Mouse (Mus musculus) hindbrain, embryonic 16.5 days (tissue): ENCODE data around the gene Casz1. TPM values are rescaled to one million over a fixed set of nuclear protein-coding genes. Genes with fewer than 3 reads are reported as not detected.

Source experiments
- ATAC-seq: fragments of 200-750 bp; cut with Nextera tagmentation; 2 replicates; pipeline ENCODE4 v1.8.0; 2017; ENCODE audit warnings: moderate TSS enrichment, moderate library complexity
- H3K27ac ChIP-seq: fragments of 300-500 bp; sonication (generic); 2 replicates; pipeline ENCODE4 v1.5.1; 2014; ENCODE audit warnings: low read depth, mild to moderate bottlenecking, control low read depth, low read length, moderate library complexity
- H3K27me3 ChIP-seq: fragments of 300-500 bp; sonication (generic); replicated peaks from 2 replicates; pipeline ENCODE4 v1.6.1; 2014; ENCODE audit warnings: low read length; ENCODE audit not compliant: control insufficient read depth, insufficient read depth
- H3K36me3 ChIP-seq: fragments of 300-500 bp; sonication (generic); 2 replicates; pipeline ENCODE4 v1.6.1; 2014; ENCODE audit warnings: mild to moderate bottlenecking, low read length, moderate library complexity, mixed read lengths; ENCODE audit not compliant: control insufficient read depth, insufficient read depth
- H3K4me1 ChIP-seq: fragments of 300-500 bp; sonication (generic); 2 replicates; pipeline ENCODE4 v1.6.1; 2014; ENCODE audit warnings: low read depth, low read length; ENCODE audit not compliant: control insufficient read depth, insufficient read depth
- H3K4me2 ChIP-seq: fragments of 300-500 bp; sonication (generic); 2 replicates; pipeline ENCODE4 v1.6.1; 2014; ENCODE audit warnings: mild to moderate bottlenecking, low read length, control low read depth, moderate library complexity
- H3K4me3 ChIP-seq: fragments of 300-500 bp; sonication (generic); 2 replicates; pipeline ENCODE4 v1.5.1; 2014; ENCODE audit warnings: mild to moderate bottlenecking, low read length, control low read depth, moderate library complexity
- H3K9ac ChIP-seq: fragments of 300-500 bp; sonication (generic); 2 replicates; pipeline ENCODE4 v1.6.1; 2014; ENCODE audit warnings: low read depth, mild to moderate bottlenecking, control low read depth, low read length, moderate library complexity
- H3K9me3 ChIP-seq: fragments of 300-500 bp; sonication (generic); 2 replicates; pipeline ENCODE4 v1.6.1; 2014; ENCODE audit warnings: mild to moderate bottlenecking, low read length, moderate library complexity; ENCODE audit not compliant: control insufficient read depth
- WGBS: fragments of 180-500 bp; shearing (Covaris S2); extraction: QIAGEN DNeasy Blood & Tissue Kit; methylation state at CpG from one replicate; pipeline ENCODE4 v1.1.7; 2014; 5-methylcytosine and 5-hydroxymethylcytosine counted together
- polyA plus RNA-seq: library from polyadenylated mRNA; unstranded; fragments of >200 nt; fragmentation: Nextera tagmentation; extraction: Ambion mirVana; gene quantifications from 2 replicates; pipeline ENCODE4 v1.2.1, GENCODE M21; 2015

Gene Casz1
- polyA plus RNA-seq, 1 experiment from 2014 or later, result 4.4 TPM

DNA sequence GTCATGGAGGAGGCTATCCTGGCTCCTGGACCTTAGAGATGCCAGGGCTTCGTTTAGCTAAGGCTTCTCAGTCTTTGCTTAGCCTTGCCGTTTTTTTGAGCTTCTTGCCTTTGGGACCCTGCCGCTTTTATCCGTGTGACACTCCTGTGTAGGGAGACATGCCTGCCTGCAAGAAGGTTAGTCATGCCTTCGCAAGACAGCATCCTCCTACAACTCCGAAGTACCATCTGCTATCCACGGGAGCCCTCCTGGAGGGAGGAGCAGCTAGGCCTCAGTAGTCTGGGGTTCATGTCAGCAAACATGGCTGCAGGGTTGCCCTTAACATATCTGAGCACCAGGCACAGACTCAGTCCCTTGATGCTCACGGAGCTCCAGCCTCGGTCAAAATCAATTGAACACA lies 43.4 kb downstream of the Casz1 start:
- no peak overlapping the region for H3K4me2 ChIP-seq
- no peak overlapping the region for H3K4me3 ChIP-seq
- no peak overlapping the region for H3K9ac ChIP-seq
- 79% methylated on average over 9 of the region's 9 CpGs for WGBS
- H3K9me3 ChIP-seq, result no peaks in the 10 kb centered on the region
- no peak for ATAC-seq
- peaks cover 6% of the 10 kb centered on the region; the same call in 1 of the 2 replicates for H3K27me3 ChIP-seq
- peaks cover 11% of the 10 kb centered on the region for H3K4me1 ChIP-seq
- H3K27ac ChIP-seq, result no peak overlapping the region
- no peaks in the 10 kb centered on the region for H3K36me3 ChIP-seq

DNA sequence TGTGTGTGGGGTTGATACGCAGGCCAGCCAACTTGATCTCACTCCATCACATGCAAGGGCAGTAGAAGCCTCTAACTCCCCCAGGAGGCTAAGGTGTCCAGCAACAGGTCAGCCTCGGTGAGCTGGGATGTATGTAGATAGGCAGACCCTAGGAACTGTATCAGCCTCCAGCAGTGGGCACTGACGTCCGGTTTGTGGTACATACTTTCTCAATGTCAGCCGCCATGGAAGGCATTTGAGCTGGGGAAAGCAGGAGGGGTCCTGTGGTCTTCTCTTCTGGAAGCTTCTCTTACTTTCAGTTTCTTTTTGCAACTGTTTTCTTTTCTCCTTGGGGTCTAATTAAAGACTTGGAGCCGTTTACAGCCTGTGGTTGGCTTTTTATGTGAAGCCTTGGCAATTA lies 45.2 kb downstream of the Casz1 start:
- Histone ChIP-seq H3K4me2 (no peak overlapping the region), H3K4me3 (no peak overlapping the region), H3K27me3 (peaks cover 13% of the 10 kb centered on the region), H3K9me3 (no peaks in the 10 kb centered on the region), H3K27ac (no peak overlapping the region), H3K36me3 (no peaks in the 10 kb centered on the region), H3K9ac (no peak overlapping the region), H3K4me1 (peaks cover 11% of the 10 kb centered on the region)
- ATAC-seq, result no peak
- 81% methylated on average over 6 of the region's 6 CpGs for WGBS

GRCm38 (mm10) chr4:148853057-148853456 lies 48.8 kb downstream of the Casz1 start:
- Histone ChIP-seq H3K27ac (no peak overlapping the region), H3K9ac (no peak overlapping the region), H3K4me3 (no peak overlapping the region), H3K27me3 (peaks cover 20% of the 10 kb centered on the region), H3K36me3 (no peaks in the 10 kb centered on the region), H3K4me2 (no peak overlapping the region), H3K9me3 (no peaks in the 10 kb centered on the region), H3K4me1 (peaks cover 6% of the 10 kb centered on the region)
- ATAC-seq, result no peak
- WGBS, result 79% methylated on average over 4 of the region's 4 CpGs

DNA sequence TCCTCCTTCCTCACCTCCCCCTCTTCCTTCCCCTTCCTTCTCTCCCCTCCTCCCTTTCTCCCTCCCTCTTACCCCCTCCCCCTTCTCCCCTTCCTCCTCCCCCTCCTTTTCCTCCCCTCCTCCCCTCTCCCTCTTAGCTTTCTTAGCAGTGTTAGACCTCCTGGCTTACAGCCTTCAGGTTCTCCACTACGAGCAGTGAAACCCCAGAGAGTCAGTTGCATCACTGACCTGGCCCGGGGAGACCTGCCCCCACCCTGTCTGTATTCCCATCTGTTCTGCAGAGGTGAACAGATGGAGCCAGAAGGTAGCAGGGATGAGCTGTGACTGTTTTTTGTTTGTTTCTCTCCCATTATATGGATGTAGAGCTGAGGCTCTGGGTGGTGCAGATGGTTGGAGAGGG lies 49.9 kb downstream of the Casz1 start:
- ATAC-seq, result no peak
- Histone ChIP-seq H3K36me3 (no peaks in the 10 kb centered on the region), H3K27ac (no peak overlapping the region), H3K9ac (no peak overlapping the region), H3K9me3 (no peaks in the 10 kb centered on the region), H3K27me3 (peaks cover 23% of the 10 kb centered on the region), H3K4me1 (peaks cover 6% of the 10 kb centered on the region), H3K4me2 (no peak overlapping the region), H3K4me3 (no peak overlapping the region)
- WGBS, result 17% methylated on average over 2 of the region's 2 CpGs

DNA sequence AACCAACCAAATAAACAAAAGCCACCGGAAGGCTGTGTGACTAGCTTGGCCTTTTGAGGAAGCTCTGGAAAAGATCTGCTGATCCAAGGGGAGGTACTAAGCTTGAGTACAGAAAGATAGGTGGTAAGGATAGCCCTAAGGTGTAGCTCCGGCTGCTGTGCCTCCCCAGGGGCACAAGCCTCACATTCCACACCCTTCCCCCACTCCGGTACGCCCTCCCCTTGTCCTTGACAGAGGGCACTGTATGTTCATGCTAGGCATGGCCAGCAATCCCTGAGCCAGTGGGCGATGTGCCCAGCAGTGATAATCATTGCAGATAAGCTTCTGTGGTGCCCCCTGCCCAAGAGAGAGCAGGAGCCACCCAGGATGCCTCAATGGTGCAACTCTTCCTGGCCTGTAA lies 51.3 kb downstream of the Casz1 start:
- Histone ChIP-seq H3K9me3 (no peaks in the 10 kb centered on the region), H3K4me1 (peaks cover 19% of the 10 kb centered on the region), H3K27me3 (peaks cover 23% of the 10 kb centered on the region), H3K9ac (no peak overlapping the region), H3K4me2 (no peak overlapping the region), H3K36me3 (no peaks in the 10 kb centered on the region), H3K27ac (no peak overlapping the region), H3K4me3 (no peak overlapping the region)
- WGBS, result 68% methylated on average over 5 of the region's 5 CpGs
- no peak for ATAC-seq

GRCm38 (mm10) chr4:148856216-148856615 lies 52.0 kb downstream of the Casz1 start:
- peaks cover 19% of the 10 kb centered on the region for H3K4me1 ChIP-seq
- H3K4me2 ChIP-seq, result no peak overlapping the region
- H3K36me3 ChIP-seq, result no peaks in the 10 kb centered on the region
- WGBS, result 65% methylated on average over 4 of the region's 4 CpGs
- peaks cover 23% of the 10 kb centered on the region for H3K27me3 ChIP-seq
- ATAC-seq, result no peak
- H3K9ac ChIP-seq, result no peak overlapping the region
- H3K27ac ChIP-seq, result no peak overlapping the region
- H3K9me3 ChIP-seq, result no peaks in the 10 kb centered on the region
- no peak overlapping the region for H3K4me3 ChIP-seq

GRCm38 (mm10) chr4:148857398-148858084 lies 53.3 kb downstream of the Casz1 start:
- no peak overlapping the region for H3K4me3 ChIP-seq
- 60% methylated on average over 13 of the region's 13 CpGs for WGBS
- H3K9me3 ChIP-seq, result no peaks in the 10 kb centered on the region
- peaks cover 15% of the 10 kb centered on the region for H3K4me1 ChIP-seq
- no peak for ATAC-seq
- peaks cover 32% of the 10 kb centered on the region for H3K27me3 ChIP-seq
- no peak overlapping the region for H3K4me2 ChIP-seq
- H3K36me3 ChIP-seq, result no peaks in the 10 kb centered on the region
- H3K9ac ChIP-seq, result no peak overlapping the region
- no peak overlapping the region for H3K27ac ChIP-seq

GRCm38 (mm10) chr4:148858194-148858593 lies 54.0 kb downstream of the Casz1 start:
- Histone ChIP-seq H3K9me3 (no peaks in the 10 kb centered on the region), H3K27me3 (peaks cover 35% of the 10 kb centered on the region), H3K4me3 (no peak overlapping the region), H3K4me1 (peaks cover 15% of the 10 kb centered on the region), H3K27ac (no peak overlapping the region), H3K9ac (no peak overlapping the region), H3K36me3 (no peaks in the 10 kb centered on the region), H3K4me2 (no peak overlapping the region)
- ATAC-seq, result no peak
- WGBS, result 46% methylated on average over 7 of the region's 7 CpGs

DNA sequence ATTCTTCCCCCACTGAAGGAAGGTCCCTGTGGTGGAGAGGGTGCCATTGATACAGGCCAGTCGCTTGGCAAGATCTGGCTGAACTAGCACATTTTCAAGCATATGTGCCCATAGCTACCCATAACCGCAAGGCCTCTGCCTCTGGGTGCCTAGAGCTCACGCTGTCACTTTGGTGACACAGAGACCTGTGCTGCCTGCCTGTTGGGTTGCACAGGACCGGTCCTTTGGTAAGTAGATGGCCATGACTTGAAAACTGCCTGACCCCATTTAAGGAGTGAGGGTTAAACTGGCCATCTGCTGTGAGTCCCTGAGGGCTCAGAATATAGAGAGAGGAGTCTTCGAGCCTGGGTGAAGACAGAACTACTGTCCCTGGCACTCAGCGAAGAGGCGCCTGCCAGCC lies 55.2 kb downstream of the Casz1 start:
- H3K36me3 ChIP-seq, result no peaks in the 10 kb centered on the region
- peak overlapping the region; percentile 53 for H3K4me2 ChIP-seq
- H3K4me3 ChIP-seq, result peak overlapping the region; percentile 25; the same call in 1 of the 2 replicates
- no peaks in the 10 kb centered on the region for H3K9me3 ChIP-seq
- ATAC-seq, result peak; percentile 14; the same call in 1 of the 2 replicates
- 44% methylated on average over 7 of the region's 7 CpGs for WGBS
- peaks cover 15% of the 10 kb centered on the region for H3K4me1 ChIP-seq
- H3K27ac ChIP-seq, result peak overlapping the region; percentile 31; the same call in 1 of the 2 replicates
- H3K27me3 ChIP-seq, result peaks cover 30% of the 10 kb centered on the region
- H3K9ac ChIP-seq, result no peak overlapping the region
